Mouse (Mus musculus): ENCODE results near the gene Ppp1r10. TPM values are rescaled to one million over a fixed set of nuclear protein-coding genes. Genes with fewer than 3 reads are reported as not detected.

Ppp1r10 gene
- total RNA-seq, 2 experiments from 2014 or later = 78.6 to 82.8 TPM

- DNase-seq = no peak
Observed at GRCm38 (mm10) chr17:35903343-35903991, 12.8 kb upstream of the Ppp1r10 start.

- no peak for DNase-seq
Observed at GRCm38 (mm10) chr17:35903992-35904355, 12.3 kb upstream of the Ppp1r10 start.

DNA sequence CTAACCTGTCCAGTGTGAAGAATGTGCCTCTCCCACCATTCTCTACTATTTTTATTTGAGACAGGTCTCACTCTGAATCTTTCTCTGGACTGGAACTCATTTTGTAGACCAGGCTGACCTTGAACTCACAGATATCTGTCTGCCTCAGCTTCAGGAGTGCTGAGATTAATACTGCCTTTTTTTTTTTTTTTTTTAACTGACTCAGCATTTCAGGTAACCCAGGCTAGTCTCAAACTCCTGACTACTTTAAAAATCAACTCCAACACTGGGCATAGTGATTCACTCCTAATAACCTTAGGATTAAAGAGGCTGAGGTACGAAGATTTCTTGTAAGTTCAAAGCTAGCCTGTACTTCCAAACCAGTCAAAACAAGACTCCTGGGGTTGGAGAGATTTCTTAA lies 10.6 kb upstream of the Ppp1r10 start:
- no peak for DNase-seq

- no peak for DNase-seq
Observed at GRCm38 (mm10) chr17:35907609-35908008, 8.6 kb upstream of the Ppp1r10 start.

DNA sequence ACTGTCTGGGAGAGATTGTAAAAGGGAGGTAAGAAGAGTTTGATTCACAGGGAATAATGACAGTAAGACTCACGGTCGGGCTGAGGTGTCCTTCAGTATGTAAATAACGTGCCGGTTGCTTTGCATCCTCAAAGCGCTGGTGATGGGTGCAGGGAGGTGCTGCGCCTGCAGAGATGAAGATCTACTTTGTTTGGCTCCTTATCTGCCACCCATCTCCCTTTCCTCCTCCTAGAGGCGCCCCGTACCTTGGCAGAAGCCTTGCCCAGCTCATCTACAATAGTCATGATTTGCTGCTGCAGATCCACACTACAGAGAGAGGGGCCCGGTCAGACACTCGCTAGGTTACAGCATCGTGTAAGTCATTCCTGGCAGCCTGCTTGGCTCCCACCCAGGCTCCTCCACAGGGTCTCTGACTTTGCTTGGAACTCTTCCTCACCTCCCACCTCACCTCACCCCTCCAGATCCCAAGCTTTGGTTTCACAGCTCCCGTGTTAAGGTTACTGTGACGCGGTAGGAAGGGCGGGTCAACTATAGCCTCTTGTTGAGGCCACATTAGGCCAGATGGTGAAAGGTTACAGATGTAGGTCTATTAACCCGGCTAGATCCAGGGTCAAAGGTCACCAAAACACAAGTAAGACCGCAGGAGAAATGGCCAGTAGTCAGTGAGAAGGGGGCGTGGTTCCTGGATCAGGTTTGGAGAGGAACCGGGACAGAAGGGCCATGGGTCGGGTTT lies 6.9 kb upstream of the Ppp1r10 start:
- no peak for DNase-seq

DNA sequence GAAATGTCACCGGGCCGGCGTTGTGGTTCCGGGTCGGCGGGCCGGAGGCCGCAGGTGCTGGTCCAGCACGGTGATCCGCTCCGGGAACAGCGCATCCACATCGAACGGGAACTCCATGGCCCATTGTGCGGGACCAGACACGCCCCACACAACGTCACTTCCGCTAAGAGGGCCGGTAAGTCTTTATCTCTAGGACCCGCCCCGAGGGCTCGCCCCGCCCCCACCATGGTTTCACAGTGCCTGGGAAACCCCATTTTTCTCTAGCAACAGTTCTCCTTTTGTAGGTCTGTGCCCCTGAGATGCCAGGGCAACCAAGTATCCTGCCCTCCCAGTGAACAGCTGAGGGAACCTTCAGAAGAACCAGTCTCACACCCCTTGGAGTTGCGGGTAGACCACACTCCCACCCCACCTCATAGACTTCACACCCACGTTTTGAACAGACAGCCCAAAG lies 6.3 kb upstream of the Ppp1r10 start, which contains the start of gene Atat1:
TSS of gene Atat1 (minus strand) at position 157 of the 451 bp plus-strand sequence.
- DNase-seq = peak; percentile 88 to 90

DNA sequence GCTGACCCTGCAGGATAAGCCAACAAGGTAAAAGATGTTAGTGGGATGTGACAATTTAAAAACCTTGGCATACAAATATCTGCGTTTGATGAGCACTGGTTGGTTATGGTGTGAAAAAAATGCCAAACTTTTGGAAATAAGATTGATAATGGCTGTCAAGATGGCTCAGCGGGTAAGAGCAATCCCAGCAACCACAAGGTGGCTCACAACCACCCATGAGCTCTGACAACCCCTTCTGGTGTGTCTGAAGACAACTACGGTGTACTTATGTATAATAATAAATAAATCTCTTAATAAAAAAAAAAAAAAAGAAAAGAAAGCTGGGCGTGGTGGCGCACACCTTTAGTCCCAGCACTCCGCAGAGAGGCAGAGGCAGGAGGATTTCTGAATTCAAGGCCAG lies 1.3 kb upstream of the Ppp1r10 start:
- no peak for DNase-seq

DNA sequence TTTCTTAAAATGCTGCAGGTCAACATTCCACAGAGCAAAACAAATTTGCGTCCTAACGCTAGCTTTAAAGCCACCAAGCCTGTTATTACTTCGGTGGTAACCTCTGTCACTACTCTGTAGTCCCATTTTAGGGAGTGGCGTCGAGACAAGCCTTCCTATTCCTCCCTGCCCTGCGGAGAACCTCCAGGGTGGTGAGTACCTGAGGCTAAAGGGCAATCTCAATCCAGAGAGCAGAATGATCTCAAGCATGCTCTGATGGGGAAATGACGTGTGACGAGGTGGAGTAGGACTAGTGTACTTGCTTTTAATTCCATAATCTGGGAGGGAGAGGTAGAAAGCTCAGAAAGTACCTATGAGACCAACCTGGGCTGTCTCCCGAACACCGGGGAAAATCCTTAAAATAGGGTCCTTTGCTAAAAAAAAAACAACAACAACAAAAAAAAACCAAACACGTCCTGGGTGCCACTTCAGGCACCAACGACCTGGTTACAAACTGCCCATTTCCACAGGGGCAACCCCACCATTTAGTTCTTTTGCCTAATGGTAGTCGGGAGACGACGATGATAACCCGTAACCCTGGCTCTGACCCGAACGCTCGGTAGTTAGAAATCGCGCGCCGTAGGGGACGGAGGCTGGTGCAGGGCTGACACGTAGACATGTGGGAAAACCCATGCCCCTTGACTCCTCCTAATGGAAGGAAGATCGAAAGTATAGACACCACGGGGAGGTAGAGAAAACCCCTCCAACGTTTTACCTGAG lies 517 bp upstream of the Ppp1r10 start:
- no peak for DNase-seq

DNA sequence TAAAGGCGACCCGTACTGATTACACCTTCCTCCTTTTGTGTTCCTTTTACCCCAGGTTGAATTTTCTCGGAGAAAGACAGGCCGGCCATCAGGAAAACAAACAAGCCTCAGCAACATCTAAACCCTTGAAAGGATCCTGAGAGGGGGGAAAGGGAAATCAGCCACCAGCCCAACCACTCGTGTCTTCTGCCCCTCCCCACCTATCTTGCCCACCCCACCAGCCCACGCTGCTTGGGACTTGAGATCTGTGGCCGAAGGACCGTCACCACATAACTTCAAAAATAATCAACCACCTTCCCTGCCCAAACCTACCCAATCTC lies 869 bp downstream of the Ppp1r10 start:
- peak in 1 of 2 experiments; percentile 31 for DNase-seq

DNA sequence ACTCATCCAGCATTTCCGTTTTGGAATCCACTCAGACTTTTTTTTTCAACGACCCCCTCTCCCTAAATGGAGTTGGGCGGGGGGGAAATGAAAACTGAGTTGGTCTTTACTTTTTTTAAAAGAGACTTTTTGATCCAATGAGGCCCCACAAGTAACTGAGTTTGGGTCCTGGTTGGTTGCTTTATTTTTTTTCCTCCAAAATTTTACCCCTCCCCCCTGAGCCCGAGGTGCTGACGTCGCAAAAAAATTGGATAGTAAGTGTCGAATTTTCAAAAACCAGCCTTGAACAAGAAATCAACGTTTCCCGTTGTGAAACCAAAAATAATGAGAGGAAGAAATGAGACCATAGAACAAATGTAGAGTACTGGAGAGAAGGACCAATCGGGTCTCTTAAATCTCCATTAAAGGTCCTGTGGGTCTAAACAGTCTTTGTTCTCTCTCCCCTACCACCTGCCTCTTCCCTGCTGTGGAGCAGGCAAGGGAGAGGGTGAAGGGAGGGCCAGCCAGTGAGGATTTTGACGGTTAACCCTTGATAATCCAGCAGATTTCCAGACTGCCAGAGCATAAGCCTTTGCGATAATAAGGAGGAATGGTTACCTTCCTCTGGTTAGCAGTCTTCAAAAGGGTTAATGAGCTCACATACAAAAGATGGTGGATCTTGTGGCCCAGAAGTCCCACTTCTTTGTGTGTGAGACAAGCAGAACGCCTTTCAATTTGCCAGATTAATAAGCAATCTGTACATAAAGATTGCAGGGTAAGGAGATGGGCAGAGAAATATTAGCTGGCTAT lies 1.4 kb downstream of the Ppp1r10 start:
- DNase-seq = peak in 1 of 2 experiments; percentile 49

- peak in 1 of 2 experiments; percentile 40 for DNase-seq
Observed at GRCm38 (mm10) chr17:35918276-35919059, 2.2 kb downstream of the Ppp1r10 start.

GRCm38 (mm10) chr17:35919060-35919715 lies 3.0 kb downstream of the Ppp1r10 start:
- DNase-seq = peak; percentile 90 to 91

- DNase-seq = no peak
Observed at GRCm38 (mm10) chr17:35919864-35920301, 3.6 kb downstream of the Ppp1r10 start.

GRCm38 (mm10) chr17:35920384-35920783 lies 4.2 kb downstream of the Ppp1r10 start:
- no peak for DNase-seq

DNA sequence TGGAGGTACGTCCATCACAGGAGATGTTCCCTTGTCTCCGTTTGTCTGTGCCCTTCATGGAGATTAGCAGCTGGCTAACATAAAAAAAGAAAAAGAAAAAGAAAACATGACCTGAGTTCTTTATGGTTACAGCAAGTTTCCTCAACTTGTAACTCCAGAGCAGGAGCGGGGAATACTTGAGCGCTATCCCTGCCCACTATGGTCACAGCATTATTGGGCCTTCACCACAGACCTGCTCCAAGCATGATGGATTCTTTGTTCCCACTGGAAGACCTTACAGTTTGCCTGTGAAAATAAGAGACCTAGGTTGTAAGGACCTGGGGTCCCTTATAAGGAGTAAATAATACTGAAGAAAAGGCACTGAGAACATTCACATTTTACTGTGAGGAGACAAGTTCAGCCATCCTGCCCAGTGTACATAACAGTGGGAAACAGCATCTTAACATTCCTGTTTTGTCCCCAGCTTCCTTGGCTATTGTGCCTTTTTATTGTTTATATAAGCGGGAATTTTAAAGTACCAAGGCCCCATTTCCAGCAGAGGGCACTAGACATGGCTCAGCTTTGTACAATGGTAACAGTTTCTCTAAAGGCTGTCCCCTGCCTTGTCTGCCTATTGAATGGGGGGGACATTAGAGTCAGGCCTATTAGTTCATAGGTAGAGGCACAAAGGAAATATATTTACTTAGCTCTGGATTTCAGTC lies 4.8 kb downstream of the Ppp1r10 start:
- no peak for DNase-seq

- DNase-seq = no peak
Observed at GRCm38 (mm10) chr17:35921710-35922109, 5.5 kb downstream of the Ppp1r10 start.

GRCm38 (mm10) chr17:35922566-35922965 lies 6.3 kb downstream of the Ppp1r10 start:
- DNase-seq = no peak

- no peak for DNase-seq
Observed at GRCm38 (mm10) chr17:35923281-35923680, 7.0 kb downstream of the Ppp1r10 start.

DNA sequence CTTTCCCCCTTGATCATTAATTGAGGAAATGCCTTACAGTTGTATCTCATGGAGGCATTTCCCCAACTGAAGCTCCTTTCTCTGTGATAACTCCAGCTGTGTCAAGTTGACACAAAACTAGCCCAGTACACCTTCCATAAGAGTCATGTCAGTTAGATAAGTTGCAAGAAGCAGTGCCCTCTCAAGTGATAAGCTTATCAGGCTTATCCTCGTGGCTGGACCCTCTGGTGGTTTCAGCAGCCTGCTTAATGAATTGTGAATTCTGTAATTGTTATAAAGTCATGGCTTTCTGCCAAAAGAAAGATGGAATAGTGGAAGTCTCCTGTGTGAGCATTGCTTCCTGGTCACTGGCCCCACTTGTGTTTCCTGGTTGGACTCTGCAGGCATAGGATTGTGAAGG lies 11.2 kb downstream of the Ppp1r10 start:
- no peak for DNase-seq

DNA sequence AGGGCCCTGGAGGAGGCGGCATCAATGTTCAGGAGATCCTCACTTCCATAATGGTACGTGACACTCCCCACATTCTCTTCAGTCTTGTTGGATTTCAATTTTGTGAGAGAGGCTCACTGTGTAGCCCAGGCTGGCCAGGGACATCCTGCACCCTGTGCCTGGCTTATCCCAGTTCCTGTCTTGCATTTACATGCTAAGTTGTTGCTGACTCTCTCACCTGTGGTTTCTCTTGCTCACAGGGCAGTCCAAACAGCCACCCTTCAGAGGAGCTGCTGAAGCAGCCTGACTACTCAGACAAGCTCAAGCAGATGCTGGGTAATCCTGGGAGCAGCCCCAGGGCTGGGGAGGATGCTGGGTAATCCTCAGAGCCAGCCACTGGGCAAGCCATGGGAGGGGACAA lies 13.3 kb downstream of the Ppp1r10 start:
- DNase-seq = no peak
